Mouse (Mus musculus) brain, embryonic 14.5 days (tissue): ENCODE data around the gene Zfx.

Experiments used
- CTCF ChIP-seq: fragments of 200-500 bp; IDR thresholded peaks from 2 replicates; pipeline ENCODE4 v1.5.1; 2012; ENCODE audit warnings: inconsistent platforms, mild to moderate bottlenecking, moderate library complexity, borderline replicate concordance; ENCODE audit not compliant: insufficient read depth, insufficient read length; ENCODE audit errors: extremely low read depth
- POLR2A ChIP-seq: fragments of 200-500 bp; IDR thresholded peaks from 2 replicates; pipeline ENCODE4 v1.6.1; 2012; ENCODE audit warnings: mild to moderate bottlenecking, inconsistent platforms, borderline replicate concordance; ENCODE audit not compliant: poor library complexity, insufficient read depth, insufficient read length, severe bottlenecking; ENCODE audit errors: extremely low read depth

DNA sequence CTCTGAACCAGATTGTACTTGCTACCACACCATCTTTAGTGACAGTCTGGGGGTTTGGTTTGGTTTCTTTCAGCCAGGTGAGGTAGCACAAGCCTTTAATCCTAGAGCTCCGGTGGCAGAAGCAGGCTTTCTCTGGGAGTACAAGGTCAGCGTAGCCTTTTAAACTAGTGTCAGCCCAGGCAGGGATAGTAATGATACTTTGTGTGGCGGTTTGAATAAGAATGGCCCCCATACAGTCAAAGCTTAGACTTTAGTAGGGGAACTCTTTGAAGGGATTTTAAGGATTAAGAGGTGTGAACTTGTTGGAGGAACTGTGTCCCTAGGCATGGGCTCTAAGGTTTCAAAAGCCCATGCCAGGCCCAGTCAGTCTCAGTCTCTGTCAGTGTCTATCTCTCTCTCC lies 10.0 kb upstream of the Zfx start:
- TF ChIP-seq CTCF (no peak), POLR2A (no peak)
